Mouse (Mus musculus): ENCODE measurements around the gene Ptn.

DNA sequence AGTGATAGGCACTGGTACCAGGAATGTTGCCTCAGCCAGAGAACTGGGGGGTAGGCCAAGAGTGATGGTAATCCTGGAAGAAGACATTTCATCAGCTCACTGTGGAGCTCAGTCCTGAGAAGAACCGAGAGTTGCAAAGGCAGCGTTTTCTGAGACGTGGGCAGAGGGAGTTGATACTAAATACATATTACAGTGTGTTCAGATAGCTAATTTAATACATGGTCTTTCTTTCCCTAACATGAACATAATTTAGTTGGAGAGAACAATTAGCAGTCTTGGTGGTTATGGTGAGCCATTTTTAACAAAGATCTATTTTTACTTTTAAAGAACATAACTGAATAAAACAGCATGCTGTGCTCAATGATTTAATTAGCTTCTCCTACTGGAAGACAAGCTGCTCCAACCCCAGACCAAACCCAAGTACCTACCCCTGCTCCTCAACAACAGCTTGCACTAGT, 33.0 kb upstream of the Ptn start:
- TF ChIP-seq MAX (IDR thresholded peaks at IDR 0.05; ENCODE audit: low read length) (no peak), CHD2 (IDR thresholded peaks at IDR 0.05; ENCODE audit: low read length) (no peak), E2F4 (IDR thresholded peaks at IDR 0.05; ENCODE audit: borderline replicate concordance, low read depth, low read length) (no peak), KAT2A (conservative IDR thresholded peaks at IDR 0.05; ENCODE audit: low read depth, low read length) (no peak), UBTF (IDR thresholded peaks at IDR 0.05; ENCODE audit: borderline replicate concordance, insufficient read depth, low read depth, low read length) (no peak), EP300 (IDR thresholded peaks at IDR 0.05; ENCODE audit: low read depth in 1 of 2, low read length in 2 of 2) (no peak), ETS1 (IDR thresholded peaks at IDR 0.05; ENCODE audit: low read depth, low read length) (no peak), CTCF (IDR thresholded peaks at IDR 0.05 in 2 of 3, conservative IDR thresholded peaks at IDR 0.05 in 1 of 3; ENCODE audit: control insufficient read depth in 1 of 3, insufficient read depth in 1 of 3, low read depth in 2 of 3, low read length in 3 of 3, poor library complexity in 1 of 3, severe bottlenecking in 1 of 3) (no peak), MXI1 (IDR thresholded peaks at IDR 0.05; ENCODE audit: low read depth, low read length) (no peak), SMC3 (IDR thresholded peaks at IDR 0.05; ENCODE audit: low read depth, low read length) (no peak), SIN3A (IDR thresholded peaks at IDR 0.05; ENCODE audit: low read length) (no peak), ZMIZ1 (IDR thresholded peaks at IDR 0.05; ENCODE audit: low read depth, low read length) (no peak), NELFE (IDR thresholded peaks at IDR 0.05; ENCODE audit: low read depth, low read length) (no peak)

Measured in MEL (cell line).